Mouse (Mus musculus) intestine, postnatal 0 days (tissue): ENCODE data around the gene Cd200r2. TPM values are rescaled to one million over a fixed set of nuclear protein-coding genes. Genes with fewer than 3 reads are reported as not detected.
"Not testable (repeated sequence)": the region's sequence is repeated elsewhere in the genome, so short reads cannot be mapped to it uniquely, and the experiment has no call there.

Experiments used
- ATAC-seq: fragments of 200-750 bp; cut with Nextera tagmentation; 2 replicates; pipeline ENCODE4 v1.8.0; 2017; ENCODE audit warnings: mild to moderate bottlenecking, moderate TSS enrichment, moderate library complexity
- H3K27ac ChIP-seq: fragments of 300-500 bp; sonication (generic); 2 replicates; pipeline ENCODE4 v1.5.1; 2014; ENCODE audit warnings: mild to moderate bottlenecking, low read depth, low read length, moderate library complexity
- H3K27me3 ChIP-seq: fragments of 300-500 bp; sonication (generic); replicated peaks from 2 replicates; pipeline ENCODE4 v1.6.1; 2014; ENCODE audit warnings: low read length, mixed read lengths; ENCODE audit not compliant: control insufficient read depth, insufficient read depth
- H3K36me3 ChIP-seq: fragments of 300-500 bp; sonication (generic); 2 replicates; pipeline ENCODE4 v1.6.1; 2014; ENCODE audit warnings: mild to moderate bottlenecking, moderate library complexity; ENCODE audit not compliant: control insufficient read depth, insufficient read depth
- H3K4me1 ChIP-seq: fragments of 300-500 bp; sonication (generic); replicated peaks from 2 replicates; pipeline ENCODE4 v1.6.1; 2014; ENCODE audit warnings: antibody characterized with exemption, low read length, mixed read lengths; ENCODE audit not compliant: control insufficient read depth, insufficient read depth
- H3K4me2 ChIP-seq: fragments of 300-500 bp; sonication (generic); replicated peaks from 2 replicates; pipeline ENCODE4 v1.6.1; 2014; ENCODE audit warnings: low read depth, mild to moderate bottlenecking, moderate library complexity
- H3K4me3 ChIP-seq: fragments of 300-500 bp; sonication (generic); 2 replicates; pipeline ENCODE4 v1.5.1; 2014; ENCODE audit warnings: low read depth, low read length
- H3K9ac ChIP-seq: fragments of 300-500 bp; sonication (generic); 2 replicates; pipeline ENCODE4 v1.6.1; 2014; ENCODE audit warnings: mild to moderate bottlenecking, low read depth, low read length
- H3K9me3 ChIP-seq: fragments of 300-500 bp; sonication (generic); 2 replicates; pipeline ENCODE4 v1.6.1; 2016; ENCODE audit warnings: mixed run types; ENCODE audit not compliant: control insufficient read depth
- CTCF ChIP-seq: sonication (generic); IDR thresholded peaks from 2 replicates; pipeline ENCODE4 v1.5.1; 2016; ENCODE audit warnings: low read depth, mild to moderate bottlenecking, control low read depth, antibody characterized with exemption, moderate library complexity
- WGBS: fragments of 180-500 bp; shearing (Covaris S2); extraction: QIAGEN DNeasy Blood & Tissue Kit; methylation state at CpG from one replicate; pipeline ENCODE4 v1.1.7; 2014; 5-methylcytosine and 5-hydroxymethylcytosine counted together
- polyA plus RNA-seq: library from polyadenylated mRNA; unstranded; fragments of >200 nt; fragmentation: Nextera tagmentation; extraction: Ambion mirVana; gene quantifications from 2 replicates; pipeline ENCODE4 v1.2.1, GENCODE M21; 2015

The Cd200r2 gene
- 0.22 and 0.46 TPM in 2 replicates for polyA plus RNA-seq

DNA sequence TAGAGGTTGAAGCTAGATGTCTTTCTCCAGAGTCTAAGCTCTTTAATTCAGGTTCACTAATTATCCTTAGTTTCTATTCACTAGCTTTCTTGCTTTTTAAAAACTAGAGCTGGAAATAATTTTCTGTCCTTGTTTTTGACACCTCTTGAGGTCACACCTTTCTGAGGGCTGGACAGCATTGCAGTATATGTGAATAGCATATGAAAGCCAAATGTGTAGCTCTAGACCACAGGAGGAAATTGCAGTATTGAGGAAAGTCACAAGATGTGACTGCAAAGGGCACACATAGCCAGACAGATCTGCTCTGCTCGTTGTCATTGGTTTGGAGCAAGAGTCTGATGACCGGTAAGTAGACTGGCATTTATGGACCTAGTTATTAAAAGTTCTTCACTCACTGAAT, at the start of gene Cd200r2:
Gene Cd200r2, plus strand, starts transcription at position 301 of the 400 bp plus-strand sequence.
- Histone ChIP-seq H3K9me3 (no peaks in the 10 kb centered on the region), H3K36me3 (no peaks in the 10 kb centered on the region), H3K27ac (no peak within 1 kb of the TSS), H3K4me3 (no peak within 1 kb of the TSS), H3K4me2 (no peak within 1 kb of the TSS), H3K9ac (no peak within 1 kb of the TSS), H3K4me1 (no peaks in the 10 kb centered on the region), H3K27me3 (no peaks in the 10 kb centered on the region)
- no peak for ATAC-seq
- 88% methylated on average over 2 of the region's 2 CpGs for WGBS
- TF ChIP-seq CTCF = no peak

GRCm38 (mm10) chr16:44818010-44818409, 48.9 kb upstream of the Cd200r2 start:
- Histone ChIP-seq H3K4me3 (no peak overlapping the region), H3K9me3 (no peaks in the 10 kb centered on the region), H3K27ac (no peak overlapping the region), H3K9ac (no peak overlapping the region), H3K36me3 (no peaks in the 10 kb centered on the region), H3K4me2 (no peak overlapping the region), H3K4me1 (no peaks in the 10 kb centered on the region), H3K27me3 (no peaks in the 10 kb centered on the region)
- TF ChIP-seq CTCF = no peak
- WGBS = 49% methylated on average over 1 of the region's 1 CpGs
- no peak for ATAC-seq

- Histone ChIP-seq H3K27me3 (no peaks in the 10 kb centered on the region), H3K4me2 (no peak overlapping the region), H3K4me1 (no peaks in the 10 kb centered on the region), H3K27ac (no peak overlapping the region), H3K36me3 (no peaks in the 10 kb centered on the region), H3K9ac (no peak overlapping the region), H3K9me3 (no peaks in the 10 kb centered on the region), H3K4me3 (no peak overlapping the region)
- 75% methylated on average over 4 of the region's 4 CpGs for WGBS
- TF ChIP-seq CTCF = no peak
- ATAC-seq = no peak
Observed at GRCm38 (mm10) chr16:44820545-44820944, 46.4 kb upstream of the Cd200r2 start.

DNA sequence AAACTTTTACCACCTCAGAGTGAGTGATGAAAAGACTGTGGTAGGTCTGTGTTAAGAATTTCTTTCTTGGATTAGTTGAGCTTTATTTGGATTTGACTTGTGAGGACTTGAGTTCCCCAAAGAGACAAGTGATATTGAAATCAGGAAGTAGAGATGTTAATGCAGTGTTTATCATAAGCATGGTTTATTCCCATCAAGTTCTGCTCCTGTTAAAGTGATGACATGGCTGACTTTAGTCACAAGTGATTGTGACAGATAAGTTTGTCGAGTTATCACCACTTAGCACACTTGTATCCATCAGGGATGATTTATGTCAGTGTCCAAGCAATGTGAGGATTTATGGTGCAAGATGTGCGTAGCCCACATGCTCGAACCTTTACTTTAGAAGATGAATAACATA, 34.6 kb upstream of the Cd200r2 start:
- Histone ChIP-seq H3K9me3 (no peaks in the 10 kb centered on the region), H3K9ac (no peak overlapping the region), H3K4me3 (no peak overlapping the region), H3K36me3 (no peaks in the 10 kb centered on the region), H3K27ac (no peak overlapping the region), H3K4me1 (no peaks in the 10 kb centered on the region), H3K4me2 (no peak overlapping the region), H3K27me3 (no peaks in the 10 kb centered on the region)
- no peak for TF ChIP-seq CTCF
- 46% methylated on average over 3 of the region's 3 CpGs for WGBS
- ATAC-seq = no peak

DNA sequence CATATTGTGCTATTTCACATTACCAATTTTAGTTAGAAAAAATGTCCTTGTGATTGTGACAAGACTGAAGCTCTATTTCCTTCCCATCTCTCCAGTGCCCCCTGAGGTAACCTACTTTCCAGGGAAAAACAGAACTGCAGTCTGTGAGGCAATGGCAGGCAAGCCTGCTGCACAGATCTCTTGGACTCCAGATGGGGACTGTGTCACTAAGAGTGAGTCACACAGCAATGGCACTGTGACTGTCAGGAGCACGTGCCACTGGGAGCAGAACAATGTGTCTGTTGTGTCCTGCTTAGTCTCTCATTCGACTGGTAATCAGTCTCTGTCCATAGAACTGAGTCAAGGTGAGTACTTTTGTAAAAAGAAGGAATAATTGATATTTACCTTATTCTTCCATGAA, 33.7 kb upstream of the Cd200r2 start:
- 40% methylated on average over 2 of the region's 2 CpGs for WGBS
- H3K4me2 ChIP-seq, H3K27ac ChIP-seq, H3K9me3 ChIP-seq, H3K4me3 ChIP-seq, H3K36me3 ChIP-seq, H3K4me1 ChIP-seq, H3K27me3 ChIP-seq, H3K9ac ChIP-seq: not testable (repeated sequence)
- ATAC-seq = peak; percentile 31; the same call in 1 of the 2 replicates

- no peaks in the 10 kb centered on the region for H3K9me3 ChIP-seq
- H3K4me1 ChIP-seq = no peaks in the 10 kb centered on the region
- no peak overlapping the region for H3K4me3 ChIP-seq
- H3K27ac ChIP-seq = no peak overlapping the region
- WGBS = 15% methylated on average over 1 of the region's 1 CpGs
- H3K4me2 ChIP-seq = no peak overlapping the region
- TF ChIP-seq CTCF = no peak
- peak; percentile 93 for ATAC-seq
- no peak overlapping the region for H3K9ac ChIP-seq
- H3K36me3 ChIP-seq = no peaks in the 10 kb centered on the region
- H3K27me3 ChIP-seq = no peaks in the 10 kb centered on the region
Observed at GRCm38 (mm10) chr16:44875178-44875577, 8.3 kb downstream of the Cd200r2 start.

DNA sequence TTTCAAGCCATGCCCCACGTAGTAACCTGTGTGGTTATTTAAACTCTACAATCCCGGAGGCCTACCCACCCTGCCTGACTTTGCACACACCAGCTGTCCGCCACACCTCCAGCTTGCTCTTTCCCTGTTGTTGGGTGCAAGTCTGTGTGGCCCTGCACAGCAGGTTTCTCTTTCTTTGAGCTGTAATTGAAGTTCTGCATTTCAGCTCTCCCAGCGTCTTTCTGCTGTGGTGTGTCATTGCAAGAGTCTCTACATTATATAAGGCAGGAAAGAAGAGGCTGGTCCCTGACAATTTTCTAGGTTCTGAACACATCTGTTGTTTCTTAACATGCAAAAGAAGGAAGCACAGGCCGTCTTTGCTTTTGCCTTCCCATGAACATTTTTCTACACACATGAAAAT, 9.7 kb downstream of the Cd200r2 start:
- Histone ChIP-seq H3K9me3 (no peaks in the 10 kb centered on the region), H3K4me3 (no peak overlapping the region), H3K36me3 (no peaks in the 10 kb centered on the region), H3K27ac (no peak overlapping the region), H3K4me2 (no peak overlapping the region), H3K27me3 (no peaks in the 10 kb centered on the region), H3K9ac (no peak overlapping the region), H3K4me1 (no peaks in the 10 kb centered on the region)
- no peak for TF ChIP-seq CTCF
- 63% methylated on average over 5 of the region's 5 CpGs for WGBS
- no peak for ATAC-seq
